Mouse (Mus musculus) spleen, postnatal 0 days (tissue): ENCODE data around the gene Tm4sf5. TPM values are rescaled to one million over a fixed set of nuclear protein-coding genes. Genes with fewer than 3 reads are reported as not detected.

Source experiments
- polyA plus RNA-seq: library from polyadenylated mRNA; unstranded; fragments of >200 nt; fragmentation: Nextera tagmentation; extraction: Ambion mirVana; gene quantifications from 2 replicates; pipeline ENCODE4 v1.2.1, GENCODE M21; 2015

The Tm4sf5 gene
- 6.7 and 7.8 TPM in 2 replicates for polyA plus RNA-seq

GRCm38 (mm10) chr11:70504970-70505369 is at the start of gene Tm4sf5:
Tm4sf5 (plus strand) TSS chr11:70505244.

GRCm38 (mm10) chr11:70458688-70459600 is 46.1 kb upstream of the Tm4sf5 start, which contains the start of gene Zmynd15:
Zmynd15 (plus strand) TSS chr11:70459433.

GRCm38 (mm10) chr11:70459601-70460101 is 45.4 kb upstream of the Tm4sf5 start, which contains the start of gene Cxcl16:
Cxcl16 (minus strand) TSS chr11:70459984.

GRCm38 (mm10) chr11:70514288-70514687 is 9.2 kb downstream of the Tm4sf5 start, which contains the start of gene Vmo1:
Vmo1 (minus strand) TSS chr11:70514616.

GRCm38 (mm10) chr11:70518923-70519322 is 13.9 kb downstream of the Tm4sf5 start, which contains the start of gene Gltpd2:
Gltpd2 (plus strand) TSS chr11:70519196.

GRCm38 (mm10) chr11:70525184-70525678 is 20.2 kb downstream of the Tm4sf5 start, which contains the start of gene Psmb6:
Psmb6 (plus strand) TSS chr11:70525367.

GRCm38 (mm10) chr11:70532839-70533238 is 27.8 kb downstream of the Tm4sf5 start, which contains the start of gene Gm40193:
Gm40193 (minus strand) TSS chr11:70532939.

GRCm38 (mm10) chr11:70539877-70540587 is 35.0 kb downstream of the Tm4sf5 start, which contains the start of gene Pld2:
Pld2 (plus strand) TSS chr11:70540064.

Other genes with a start within 250 kb of the Tm4sf5 start
- gene Alox12, start 249.9 kb upstream of the Tm4sf5 start, polyA plus RNA-seq, result 10.6 and 11.9 TPM in 2 replicates
- gene Alox12e, start 182.6 kb upstream of the Tm4sf5 start, polyA plus RNA-seq, result 0.15 and 0.30 TPM in 2 replicates
- 0.78 and 1.0 TPM in 2 replicates for gene Alox15, start 153.2 kb upstream of the Tm4sf5 start, polyA plus RNA-seq
- 14.0 and 14.6 TPM in 2 replicates for gene Pelp1, start 95.2 kb upstream of the Tm4sf5 start, polyA plus RNA-seq
- gene Arrb2, start 72.6 kb upstream of the Tm4sf5 start, polyA plus RNA-seq, result 26.4 and 33.6 TPM in 2 replicates
- 20.4 and 26.3 TPM in 2 replicates for gene Med11, start 53.3 kb upstream of the Tm4sf5 start, polyA plus RNA-seq
- gene Zmynd15, start 45.8 kb upstream of the Tm4sf5 start, polyA plus RNA-seq, result 0.26 and 0.38 TPM in 2 replicates
- gene Cxcl16, start 45.3 kb upstream of the Tm4sf5 start, polyA plus RNA-seq, result 3.3 and 3.7 TPM in 2 replicates
- gene Vmo1, start 9.4 kb downstream of the Tm4sf5 start, polyA plus RNA-seq, result 0.25 and 0.34 TPM in 2 replicates
- 0.24 and 0.28 TPM in 2 replicates for gene Gltpd2, start 14.0 kb downstream of the Tm4sf5 start, polyA plus RNA-seq
- 345 and 353 TPM in 2 replicates for gene Psmb6, start 20.1 kb downstream of the Tm4sf5 start, polyA plus RNA-seq
- not detected in 2 replicates for gene Gm40193, start 27.7 kb downstream of the Tm4sf5 start, polyA plus RNA-seq
- gene Pld2, start 34.8 kb downstream of the Tm4sf5 start, polyA plus RNA-seq, result 2.2 and 3.2 TPM in 2 replicates
- 2.9 and 3.9 TPM in 2 replicates for gene Mink1, start 57.6 kb downstream of the Tm4sf5 start, polyA plus RNA-seq
- not detected in 2 replicates for gene 4930544D05Rik, start 110.6 kb downstream of the Tm4sf5 start, polyA plus RNA-seq
- 0.11 TPM in 1 of 2 replicates, not detected in the other for gene Chrne, start 114.0 kb downstream of the Tm4sf5 start, polyA plus RNA-seq
- gene Gp1ba, start 133.9 kb downstream of the Tm4sf5 start, polyA plus RNA-seq, result 1.7 and 2.1 TPM in 2 replicates
- gene Rnf167, start 142.0 kb downstream of the Tm4sf5 start, polyA plus RNA-seq, result 104 and 120 TPM in 2 replicates
- gene Slc25a11, start 142.2 kb downstream of the Tm4sf5 start, polyA plus RNA-seq, result 67.1 and 73.0 TPM in 2 replicates
- 1,259 and 1,332 TPM in 2 replicates for gene Pfn1, start 149.4 kb downstream of the Tm4sf5 start, polyA plus RNA-seq
- 5.8 and 7.9 TPM in 2 replicates for gene Eno3, start 152.0 kb downstream of the Tm4sf5 start, polyA plus RNA-seq
- gene Spag7, start 164.2 kb downstream of the Tm4sf5 start, polyA plus RNA-seq, result 56.2 and 64.6 TPM in 2 replicates
- 5.4 and 6.6 TPM in 2 replicates for gene Camta2, start 182.9 kb downstream of the Tm4sf5 start, polyA plus RNA-seq
- 0.68 and 0.70 TPM in 2 replicates for gene Inca1, start 194.9 kb downstream of the Tm4sf5 start, polyA plus RNA-seq
- gene Kif1c, start 195.3 kb downstream of the Tm4sf5 start, polyA plus RNA-seq, result 1.3 and 1.6 TPM in 2 replicates